Mouse (Mus musculus) spleen, postnatal 4 days (tissue): ENCODE measurements around the gene Foxg1.

Source experiments
- DNase-seq, 2 experiments: peaks; one replicate each; pipeline ENCODE4 v3.0.0; 2022; ENCODE audit warnings: low spot score in 2 of 2

The Foxg1 gene

DNA sequence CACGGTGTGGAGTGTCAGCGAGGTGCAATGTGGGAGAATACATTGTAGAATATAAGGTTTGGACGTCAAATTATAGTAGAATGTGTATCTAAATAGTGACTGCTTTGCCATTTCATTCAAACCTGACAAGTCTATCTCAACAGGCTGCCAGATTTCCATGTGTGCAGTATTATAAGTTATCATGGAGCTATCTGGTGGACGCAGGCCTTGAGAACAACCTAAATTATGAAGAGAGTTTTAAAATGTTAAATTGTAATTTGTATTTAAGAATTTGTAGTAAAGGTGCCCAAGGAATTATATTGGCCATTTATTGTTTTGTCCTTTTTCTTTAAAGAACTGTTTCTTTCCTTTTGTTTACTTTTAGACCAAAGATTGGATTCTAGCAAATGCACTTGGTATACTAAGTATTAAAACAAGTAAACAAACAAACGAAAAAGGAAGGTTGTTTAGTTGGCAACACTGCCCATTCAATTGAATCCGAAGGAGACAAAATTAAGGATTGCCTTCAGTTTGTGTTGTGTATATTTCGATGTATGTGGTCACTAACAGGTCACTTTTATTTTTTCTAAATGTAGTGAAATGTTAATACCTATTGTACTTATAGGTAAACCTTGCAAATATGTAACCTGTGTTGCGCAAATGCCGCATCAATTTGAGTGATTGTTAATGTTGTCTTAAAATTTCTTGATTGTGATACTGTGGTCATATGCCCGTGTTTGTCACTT lies 3.8 kb downstream of the Foxg1 start:
- DNase-seq, result no peak

- no peak for DNase-seq
Measured at GRCm38 (mm10) chr12:49387856-49388598, 5.6 kb downstream of the Foxg1 start.

- no peak for DNase-seq
Measured at GRCm38 (mm10) chr12:49389666-49390065, 7.2 kb downstream of the Foxg1 start.

- DNase-seq, result no peak
Measured at GRCm38 (mm10) chr12:49390257-49390656, 7.8 kb downstream of the Foxg1 start.

GRCm38 (mm10) chr12:49390926-49391304 lies 8.5 kb downstream of the Foxg1 start:
- DNase-seq, result no peak

DNA sequence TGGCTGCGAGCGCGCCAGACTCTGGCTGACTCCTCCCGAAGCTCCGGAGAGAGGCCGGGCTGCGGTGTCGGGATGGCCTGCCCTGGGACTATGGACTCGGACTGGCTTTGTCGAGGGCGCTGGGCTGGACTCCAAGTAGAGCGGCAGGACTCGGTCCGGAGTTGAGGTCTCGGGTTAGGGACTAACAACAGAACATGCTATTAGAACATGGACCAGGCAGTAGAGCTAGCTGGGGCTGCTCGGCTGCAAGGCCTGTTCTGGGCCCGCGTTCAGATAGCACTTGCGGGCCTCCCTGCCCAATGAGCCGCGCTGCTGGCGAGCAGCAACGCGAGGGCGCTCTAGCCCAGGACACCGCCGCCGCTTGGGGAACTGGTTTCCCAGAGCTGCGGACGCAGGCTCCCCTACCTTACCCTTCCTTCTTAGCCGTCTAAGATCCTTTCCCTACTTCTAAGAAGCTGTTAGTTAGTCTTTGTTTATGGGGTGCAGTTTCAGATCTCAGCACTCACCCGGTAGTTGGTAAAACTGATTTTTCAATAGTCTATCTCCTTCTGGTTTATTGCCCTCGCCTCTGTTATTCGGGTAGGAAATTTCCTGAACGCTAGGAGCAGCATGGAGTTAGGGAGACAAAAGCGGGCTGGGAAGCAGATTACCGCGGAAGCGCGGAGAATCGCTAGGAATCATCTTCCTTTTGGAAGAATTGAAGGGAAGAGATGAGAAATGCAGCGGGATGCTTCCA lies 9.0 kb downstream of the Foxg1 start:
- no peak for DNase-seq

DNA sequence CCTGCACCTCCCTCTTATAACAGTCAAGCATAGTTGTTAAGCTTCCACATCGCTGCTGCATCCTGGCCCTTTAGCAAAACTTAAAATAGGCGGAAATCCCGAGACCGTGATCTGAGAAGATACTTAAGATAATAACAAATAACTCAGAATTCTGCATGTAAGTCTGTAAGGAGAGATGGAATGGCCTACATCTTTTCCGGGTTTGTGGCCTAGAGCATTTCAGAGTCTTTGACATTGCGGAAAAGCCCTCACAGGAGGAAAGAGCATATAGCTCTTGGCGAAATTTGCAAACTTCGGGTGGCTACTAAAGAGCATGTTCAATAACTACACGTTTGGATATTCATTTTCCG lies 9.6 kb downstream of the Foxg1 start:
- DNase-seq, result no peak

- no peak for DNase-seq
Measured at GRCm38 (mm10) chr12:49392876-49393275, 10.4 kb downstream of the Foxg1 start.

GRCm38 (mm10) chr12:49393639-49394038 lies 11.2 kb downstream of the Foxg1 start:
- no peak for DNase-seq

DNA sequence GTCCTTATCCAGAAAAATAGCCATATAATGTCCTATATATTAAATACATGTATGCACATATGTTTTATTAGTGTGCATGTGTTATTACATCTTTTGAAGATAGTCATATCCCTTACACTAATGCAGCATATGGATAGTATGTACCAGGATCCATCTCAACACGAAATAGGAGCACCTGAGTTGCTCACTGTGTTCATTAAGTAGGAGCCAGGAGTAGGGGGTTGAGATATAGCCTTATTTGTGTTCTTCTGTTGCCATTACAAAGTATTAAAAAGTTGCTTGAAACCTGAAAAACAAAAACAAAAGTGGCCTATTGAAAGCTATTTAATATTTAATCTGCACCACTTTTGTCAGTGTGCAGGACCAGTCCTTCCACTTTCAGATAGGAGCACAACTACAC lies 11.7 kb downstream of the Foxg1 start:
- DNase-seq, result no peak

DNA sequence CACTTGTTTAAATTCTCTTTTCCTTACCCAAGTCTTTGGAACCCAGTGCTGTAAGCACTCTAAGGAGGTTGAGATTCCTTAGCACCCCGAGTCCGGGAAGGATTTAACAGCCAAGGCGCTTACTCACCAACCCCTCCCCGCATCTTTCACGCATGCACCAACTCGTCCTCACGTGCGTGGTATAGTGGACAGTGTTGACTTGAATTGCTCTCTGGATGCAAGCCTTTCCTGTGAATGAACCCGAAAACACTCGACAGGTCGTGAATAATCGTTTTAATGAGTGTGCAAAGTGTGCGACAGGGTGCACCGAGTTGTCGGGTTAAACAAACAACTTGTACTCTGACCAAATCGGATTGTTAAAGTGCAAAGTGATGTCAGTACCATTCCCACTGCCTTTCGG lies 12.4 kb downstream of the Foxg1 start:
- no peak for DNase-seq

GRCm38 (mm10) chr12:49395969-49396368 lies 13.5 kb downstream of the Foxg1 start:
- DNase-seq, result no peak

DNA sequence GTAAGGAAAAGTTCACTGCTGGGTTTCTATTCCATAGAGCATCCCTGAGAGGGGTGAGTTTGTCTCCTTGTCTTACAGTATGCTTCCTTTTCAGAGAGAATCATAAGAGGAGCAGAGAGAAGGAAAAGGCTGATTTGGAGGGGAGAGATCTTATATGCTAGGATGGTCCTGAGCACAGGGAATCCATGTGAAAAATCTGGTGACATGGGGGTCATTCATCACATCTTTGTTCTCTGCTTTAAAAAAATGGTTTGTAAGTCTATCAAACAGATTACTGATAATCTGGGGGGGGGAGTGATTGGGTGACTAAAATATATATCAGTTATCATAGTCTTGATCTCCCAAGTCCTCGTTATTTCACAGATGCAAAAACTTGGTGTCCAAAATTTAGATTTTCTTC lies 14.3 kb downstream of the Foxg1 start:
- no peak for DNase-seq

GRCm38 (mm10) chr12:49397443-49398162 lies 15.1 kb downstream of the Foxg1 start:
- DNase-seq, result no peak

DNA sequence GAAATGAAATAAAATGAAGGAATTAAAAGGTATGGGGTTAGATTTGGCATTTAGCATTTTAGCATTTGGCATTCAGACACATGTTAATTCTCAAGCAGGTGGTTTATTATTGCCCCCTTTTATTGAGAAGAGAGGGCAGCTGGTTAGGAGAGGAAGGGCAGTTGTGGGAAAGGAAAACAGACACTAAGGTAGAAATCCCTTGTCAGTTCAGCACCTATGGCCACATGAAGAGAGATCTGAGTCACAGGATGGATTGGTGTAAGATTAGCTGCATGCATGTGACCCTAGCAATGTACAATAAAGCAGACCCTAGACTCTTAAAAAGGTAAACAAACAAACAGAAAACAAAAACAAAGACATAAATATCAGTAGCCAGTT lies 15.7 kb downstream of the Foxg1 start:
- no peak for DNase-seq

- DNase-seq, result no peak
Measured at GRCm38 (mm10) chr12:49398636-49399035, 16.2 kb downstream of the Foxg1 start.

GRCm38 (mm10) chr12:49399611-49400010 lies 17.2 kb downstream of the Foxg1 start:
- no peak for DNase-seq

- no peak for DNase-seq
Measured at GRCm38 (mm10) chr12:49400036-49400852, 17.8 kb downstream of the Foxg1 start.

- DNase-seq, result no peak
Measured at GRCm38 (mm10) chr12:49400853-49401118, 18.3 kb downstream of the Foxg1 start.

DNA sequence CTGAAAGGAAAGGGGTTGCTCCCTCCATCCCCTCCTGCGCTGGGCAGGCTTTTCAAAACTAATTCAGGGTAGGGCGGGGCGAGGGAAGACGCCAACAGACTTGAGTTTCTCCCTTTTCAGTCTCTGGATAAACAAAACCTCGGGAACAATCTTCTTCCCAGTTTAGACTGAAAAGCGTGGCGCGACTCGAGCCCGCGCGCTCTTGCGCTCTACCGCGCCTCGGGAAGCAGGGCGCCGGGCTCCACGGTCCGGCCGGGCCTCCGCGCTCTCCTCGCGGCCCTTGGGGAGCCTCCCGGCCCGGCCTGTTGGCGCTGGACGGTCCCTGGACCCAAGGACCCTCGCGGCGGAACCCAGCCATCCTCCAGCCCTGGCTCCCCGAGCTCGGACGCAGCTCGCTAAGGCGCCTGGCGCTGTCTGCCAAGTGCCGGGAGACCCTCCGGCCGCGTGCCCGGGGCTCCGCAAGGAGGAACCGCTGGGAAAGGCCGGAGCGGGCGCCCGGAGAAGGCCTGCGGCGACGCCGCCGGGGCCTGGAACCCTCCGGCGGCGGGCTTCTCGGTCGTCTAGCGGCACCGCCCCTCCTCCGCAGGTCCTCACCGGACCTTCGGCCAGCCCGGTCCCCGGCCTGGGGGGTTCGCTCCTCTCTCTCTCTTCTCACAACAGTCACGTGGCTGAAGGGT lies 18.8 kb downstream of the Foxg1 start:
- no peak for DNase-seq

DNA sequence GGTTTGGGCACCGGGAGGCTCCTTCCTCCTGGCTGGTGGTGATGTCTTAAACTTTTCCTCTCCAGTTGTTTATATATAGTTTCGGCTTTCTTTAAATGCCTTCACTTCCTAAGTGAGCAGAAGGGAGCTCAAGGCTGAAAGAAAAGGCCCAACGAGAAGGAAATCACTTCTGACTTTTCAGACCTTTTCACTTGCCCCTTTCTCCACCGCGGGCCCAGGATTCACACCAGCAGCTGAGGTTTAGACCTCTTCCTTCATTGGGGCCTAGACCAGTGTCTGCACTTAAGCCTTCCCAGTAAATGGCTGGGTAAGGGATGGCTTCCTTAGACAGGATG lies 19.3 kb downstream of the Foxg1 start:
- DNase-seq, result no peak
